Mouse (Mus musculus) G1E (cell line): ENCODE measurements around the gene Ano1. TPM values are rescaled to one million over a fixed set of nuclear protein-coding genes. Genes with fewer than 3 reads are reported as not detected.

Experiments used
- ATAC-seq: 2 replicates; pipeline ENCODE4 v1.8.0; 2016; ENCODE audit warnings: mild to moderate bottlenecking; ENCODE audit not compliant: insufficient number of reproducible peaks, poor library complexity, low FRiP score, severe bottlenecking; ENCODE audit errors: extremely low read depth
- DNase-seq: peaks from one replicate; pipeline ENCODE4 v3.0.0; 2012; ENCODE audit warnings: low spot score
- H3K27me3 ChIP-seq: 2 replicates; pipeline ENCODE4 v1.6.1; 2012; ENCODE audit warnings: mild to moderate bottlenecking, low read length, inconsistent platforms; ENCODE audit not compliant: insufficient read depth
- H3K36me3 ChIP-seq: replicated peaks from 2 replicates; pipeline ENCODE3; 2012; ENCODE audit warnings: mild to moderate bottlenecking, inconsistent platforms
- H3K4me1 ChIP-seq: 2 replicates; pipeline ENCODE4 v1.6.1; 2012; ENCODE audit warnings: low read depth, low read length, inconsistent platforms, mixed read lengths; ENCODE audit not compliant: insufficient read depth
- H3K4me3 ChIP-seq: 2 replicates; pipeline ENCODE4 v1.5.1; 2012; ENCODE audit warnings: low read depth, mild to moderate bottlenecking, inconsistent platforms, low read length, moderate library complexity, mixed read lengths
- H3K9me3 ChIP-seq: replicated peaks from 2 replicates; pipeline ENCODE4 v1.6.1; 2012; ENCODE audit warnings: inconsistent platforms
- CTCF ChIP-seq: IDR thresholded peaks from 2 replicates; pipeline ENCODE4 v1.5.1; 2012; ENCODE audit warnings: low read depth, low read length, inconsistent platforms, mixed read lengths
- GATA1 ChIP-seq: IDR thresholded peaks from 2 replicates; pipeline ENCODE4 v1.6.1; 2012; ENCODE audit warnings: borderline replicate concordance, low read length, inconsistent platforms, mixed read lengths
- GATA2 ChIP-seq: IDR thresholded peaks from 2 replicates; pipeline ENCODE4 v1.6.1; 2012; ENCODE audit warnings: low read depth, low read length, inconsistent platforms, borderline replicate concordance
- POLR2AphosphoS5 ChIP-seq: IDR thresholded peaks from 2 replicates; pipeline ENCODE4 v1.6.1; 2012; ENCODE audit warnings: low read depth, low read length, inconsistent platforms; ENCODE audit not compliant: insufficient replicate concordance
- TAL1 ChIP-seq: conservative IDR thresholded peaks from 2 replicates; pipeline ENCODE4 v1.6.1; 2012; ENCODE audit warnings: low read depth, low read length, inconsistent platforms, mixed read lengths
- polyA plus RNA-seq: library from polyadenylated mRNA; stranded (reverse); fragments of >175 nt; gene quantifications from 2 replicates; pipeline ENCODE4 v1.2.3, GENCODE M21; 2012
- total RNA-seq, 2 experiments: library from RNA; stranded (forward) in 1 of 2; stranded (reverse) in 1 of 2; fragments of 200-1000 nt in 1 of 2; fragments of >200 nt in 1 of 2; fragmentation: Nextera tagmentation in 1 of 2; gene quantifications; 2 replicates each; pipeline ENCODE4 v1.2.3; 2014 to 2017

Gene Ano1
- total and polyA plus RNA-seq, 3 experiments, result 1.8 to 7.1 (median 3.7) TPM

DNA sequence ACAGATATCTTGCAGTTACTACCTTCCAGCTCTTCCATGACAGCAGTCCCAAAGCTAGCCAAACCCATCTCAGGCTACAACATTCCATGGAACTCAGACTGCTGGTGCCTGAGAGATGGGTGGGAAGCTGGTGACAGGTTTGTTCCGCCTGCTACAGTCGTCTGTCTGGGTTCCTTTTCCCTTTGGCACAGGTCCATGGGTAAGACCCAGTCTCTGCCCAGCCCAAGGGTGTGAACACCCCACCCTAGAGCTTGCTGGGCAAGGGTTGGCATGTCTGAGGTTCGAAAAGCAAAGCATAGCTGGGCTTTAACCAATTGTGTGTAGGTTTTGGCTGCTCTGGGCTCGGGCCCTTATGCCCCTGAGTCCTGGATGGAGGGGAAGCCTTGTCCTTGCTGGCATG is 139.4 kb downstream of the Ano1 start:
- no peaks in the 10 kb centered on the region for H3K27me3 ChIP-seq
- TF ChIP-seq GATA2, result no peak
- TF ChIP-seq CTCF, result no peak
- TF ChIP-seq POLR2AphosphoS5, result no peak
- TF ChIP-seq GATA1, result no peak
- no peak for TF ChIP-seq TAL1
- no peak overlapping the region for H3K4me3 ChIP-seq

DNA sequence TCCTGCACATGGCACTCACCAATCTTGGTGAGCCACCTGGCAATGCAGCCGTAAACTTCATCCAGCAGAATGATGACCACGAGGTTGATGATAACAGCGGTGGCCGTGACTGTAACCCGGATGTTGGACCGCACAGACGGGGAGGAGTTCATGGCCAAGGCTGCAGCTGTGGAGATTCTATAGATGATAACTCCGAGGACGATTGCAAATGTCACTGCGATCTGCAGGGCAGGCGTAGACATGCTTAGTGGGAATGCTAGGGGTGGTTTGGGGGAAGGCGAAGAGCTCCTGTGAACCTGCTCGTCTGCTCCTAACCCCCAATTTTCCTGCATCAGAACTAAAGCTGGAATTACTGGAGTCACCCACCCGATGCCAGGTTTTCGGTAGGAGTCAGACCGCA is 140.2 kb downstream of the Ano1 start:
- DNase-seq (no peak), ATAC-seq (no peak)
- TF ChIP-seq TAL1 (peak; percentile 13; the same call in 1 of the 2 replicates), GATA2 (no peak)
- Histone ChIP-seq H3K9me3 (no peaks in the 10 kb centered on the region), H3K27me3 (no peaks in the 10 kb centered on the region), H3K36me3 (peaks cover 10% of the 10 kb centered on the region), H3K4me3 (no peak overlapping the region), H3K4me1 (no peaks in the 10 kb centered on the region; the same call in 1 of the 2 replicates)

More for the DNA sequence above, 139.4 kb downstream of the Ano1 start:
- H3K36me3 ChIP-seq, result peaks cover 10% of the 10 kb centered on the region
- no peaks in the 10 kb centered on the region; the same call in 1 of the 2 replicates for H3K4me1 ChIP-seq
- ATAC-seq (no peak), DNase-seq (no peak)
- H3K9me3 ChIP-seq, result no peaks in the 10 kb centered on the region

DNA sequence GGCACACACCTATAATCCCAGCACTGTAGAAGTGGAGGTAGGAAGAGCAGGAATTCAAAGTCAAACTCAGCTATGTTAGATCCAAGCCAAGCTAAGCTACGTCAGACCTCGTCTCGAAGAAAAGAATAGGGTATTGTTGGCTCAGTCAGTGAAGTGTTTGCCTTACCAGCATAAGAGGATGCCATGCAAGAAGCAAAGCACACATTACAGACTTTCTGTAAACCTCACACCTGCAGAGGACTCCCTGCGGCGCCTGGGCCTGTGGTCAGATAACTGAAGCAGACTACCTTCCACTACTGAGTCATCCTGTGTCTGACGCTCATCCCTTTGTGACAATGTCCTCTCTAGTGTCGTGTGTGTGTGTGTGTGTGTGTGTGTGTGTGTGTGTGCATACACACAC is 142.2 kb downstream of the Ano1 start:
- H3K9me3 ChIP-seq, result no peaks in the 10 kb centered on the region
- TF ChIP-seq CTCF (no peak), GATA2 (no peak), GATA1 (no peak), TAL1 (no peak), POLR2AphosphoS5 (no peak)
- peaks cover 10% of the 10 kb centered on the region for H3K36me3 ChIP-seq
- ATAC-seq, result no peak
- no peaks in the 10 kb centered on the region; the same call in 1 of the 2 replicates for H3K4me1 ChIP-seq
- no peak for DNase-seq
- H3K27me3 ChIP-seq, result no peaks in the 10 kb centered on the region
- H3K4me3 ChIP-seq, result no peak overlapping the region

DNA sequence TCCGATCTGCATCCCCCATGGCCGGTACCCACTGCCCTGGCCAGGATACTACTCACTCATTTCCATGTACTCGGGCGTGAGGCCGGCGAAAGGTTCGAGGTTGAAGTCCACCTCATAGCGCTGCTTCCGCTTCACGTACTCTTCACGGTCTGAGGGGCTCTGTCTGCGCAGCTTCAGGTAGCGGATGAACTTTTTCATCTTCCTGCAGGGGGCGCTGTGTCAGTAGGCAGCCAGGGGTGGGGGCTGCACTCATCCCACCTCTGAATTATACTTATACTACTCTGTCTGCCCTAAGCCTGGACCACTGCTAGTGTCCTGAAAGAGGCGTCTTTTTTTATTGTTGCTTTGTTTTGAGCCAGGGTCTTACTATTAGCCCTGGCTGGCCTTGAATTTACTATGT is 143.9 kb downstream of the Ano1 start:
- TF ChIP-seq GATA2, result no peak
- TF ChIP-seq CTCF, result peak; percentile 26; the same call in 1 of the 2 replicates
- TF ChIP-seq GATA1, result no peak
- TF ChIP-seq POLR2AphosphoS5, result no peak
- TF ChIP-seq TAL1, result no peak
- no peaks in the 10 kb centered on the region for H3K9me3 ChIP-seq
- no peak overlapping the region for H3K4me3 ChIP-seq
- no peaks in the 10 kb centered on the region for H3K27me3 ChIP-seq
- ATAC-seq, result no peak
- H3K4me1 ChIP-seq, result no peaks in the 10 kb centered on the region; the same call in 1 of the 2 replicates
- peaks cover 11% of the 10 kb centered on the region for H3K36me3 ChIP-seq
- DNase-seq, result no peak

DNA sequence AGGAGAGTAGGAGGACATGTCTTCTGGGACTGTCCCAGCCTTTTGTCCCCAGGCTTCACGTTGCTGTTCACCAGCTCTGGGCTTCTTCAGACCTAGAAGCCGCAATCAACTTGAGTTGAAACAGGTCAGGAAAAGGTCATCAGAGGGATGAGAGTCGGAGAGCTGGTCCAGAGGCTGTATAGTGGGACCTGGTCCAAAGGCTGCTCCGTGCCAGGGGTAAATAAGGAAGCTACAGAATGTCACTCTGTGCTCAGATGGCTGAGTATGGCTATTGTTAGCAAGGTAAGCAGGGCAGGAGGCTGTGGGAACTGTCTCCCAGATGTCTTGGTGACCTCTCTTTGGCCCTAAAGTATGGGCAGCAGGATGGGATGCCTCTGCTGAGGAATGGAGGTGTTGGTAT is 147.0 kb downstream of the Ano1 start:
- no peak overlapping the region for H3K4me3 ChIP-seq
- no peaks in the 10 kb centered on the region for H3K9me3 ChIP-seq
- H3K36me3 ChIP-seq, result peaks cover 7% of the 10 kb centered on the region
- TF ChIP-seq POLR2AphosphoS5, result no peak
- TF ChIP-seq TAL1, result no peak
- TF ChIP-seq CTCF, result no peak
- no peak for TF ChIP-seq GATA1
- no peak for TF ChIP-seq GATA2
- H3K4me1 ChIP-seq, result no peaks in the 10 kb centered on the region
- DNase-seq (no peak), ATAC-seq (no peak)
- H3K27me3 ChIP-seq, result no peaks in the 10 kb centered on the region

DNA sequence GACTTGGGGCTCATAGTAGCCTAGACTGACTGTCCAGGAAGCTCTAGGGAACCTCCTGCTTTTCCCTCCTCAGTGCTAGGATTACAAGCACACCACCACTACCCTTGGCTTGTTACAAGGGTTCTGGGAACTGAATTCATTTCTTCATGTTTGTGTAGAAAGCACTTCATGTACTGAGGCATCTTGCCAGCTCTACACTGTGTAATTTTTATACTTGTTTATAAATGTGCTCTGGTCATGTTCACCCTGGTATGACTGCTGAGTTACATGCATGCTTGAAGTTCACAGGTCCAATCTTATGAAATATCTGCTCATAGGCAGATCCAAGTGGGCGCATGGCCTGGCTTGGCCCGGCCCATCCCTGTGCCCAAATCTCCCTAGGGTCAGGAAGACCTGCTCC is 147.5 kb downstream of the Ano1 start:
- no peaks in the 10 kb centered on the region for H3K9me3 ChIP-seq
- DNase-seq (no peak), ATAC-seq (no peak)
- no peak overlapping the region for H3K4me3 ChIP-seq
- TF ChIP-seq TAL1, result no peak
- no peak for TF ChIP-seq GATA1
- no peak for TF ChIP-seq CTCF
- TF ChIP-seq GATA2, result no peak
- no peak for TF ChIP-seq POLR2AphosphoS5
- H3K27me3 ChIP-seq, result no peaks in the 10 kb centered on the region
- no peaks in the 10 kb centered on the region for H3K4me1 ChIP-seq
- peaks cover 7% of the 10 kb centered on the region for H3K36me3 ChIP-seq
